In the genomic region with DNA sequence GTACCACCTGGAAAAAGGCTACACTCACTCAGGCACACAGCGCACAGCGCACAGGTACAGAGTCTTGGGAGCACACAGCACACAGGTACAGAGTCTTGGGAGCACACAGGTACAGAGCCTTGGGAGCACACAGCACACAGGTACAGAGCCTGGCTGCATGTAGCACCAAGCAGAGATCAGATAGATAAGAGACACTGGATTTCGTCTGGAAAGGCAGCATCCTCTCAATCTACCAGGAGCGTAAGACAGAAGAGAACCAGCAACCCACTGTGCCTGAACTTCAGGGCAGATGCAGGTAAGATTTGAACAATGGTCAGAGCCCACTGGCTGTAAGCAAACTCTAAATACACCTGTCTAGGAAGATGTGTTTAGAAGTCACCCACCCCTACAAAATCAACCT, we compare ENCODE assay signal across 16 mouse cellular contexts.
"Had no signal": no experiment of that assay in that cellular context is flagged by ENCODE, and none has a peak within 500 bp of the region (broad histone marks: within the 10 kb centered on the region; RNA-seq: fewer than 3 reads in every experiment).

No protein-coding gene starts in this region.

- H3K9me3 ChIP-seq: neural tube, embryonic 13.5 days; neural tube, embryonic 15.5 days; stomach, embryonic 15.5 days had no signal

- H3K27ac ChIP-seq: neural tube, embryonic 13.5 days; neural tube, embryonic 15.5 days; stomach, embryonic 15.5 days; stomach, postnatal 0 days had no signal

- DNase-seq: retina, postnatal 1 day; right cerebral cortex, adult 18-20 months; right cerebral cortex, postnatal 14 days; right cerebral cortex, postnatal 25 days; right cerebral cortex, postnatal 4 days; spleen, adult 18-20 months; thymus, adult 18-20 months; thymus, adult 2 months; thymus, postnatal 14 days; thymus, postnatal 25 days; thymus, postnatal 36 days; thymus, postnatal 4 days had no signal

- H3K4me2 ChIP-seq: neural tube, embryonic 13.5 days; neural tube, embryonic 15.5 days; stomach, embryonic 15.5 days had no signal

- H3K4me3 ChIP-seq: neural tube, embryonic 13.5 days; neural tube, embryonic 15.5 days; stomach, embryonic 15.5 days had no signal

- H3K27me3 ChIP-seq: neural tube, embryonic 13.5 days; neural tube, embryonic 15.5 days; stomach, embryonic 15.5 days had no signal

- H3K36me3 ChIP-seq: neural tube, embryonic 13.5 days; neural tube, embryonic 15.5 days; stomach, embryonic 15.5 days had no signal

- H3K9ac ChIP-seq: neural tube, embryonic 13.5 days; neural tube, embryonic 15.5 days; stomach, embryonic 15.5 days had no signal
